10 mouse cellular contexts compared by ENCODE assay signal in the genomic region with DNA sequence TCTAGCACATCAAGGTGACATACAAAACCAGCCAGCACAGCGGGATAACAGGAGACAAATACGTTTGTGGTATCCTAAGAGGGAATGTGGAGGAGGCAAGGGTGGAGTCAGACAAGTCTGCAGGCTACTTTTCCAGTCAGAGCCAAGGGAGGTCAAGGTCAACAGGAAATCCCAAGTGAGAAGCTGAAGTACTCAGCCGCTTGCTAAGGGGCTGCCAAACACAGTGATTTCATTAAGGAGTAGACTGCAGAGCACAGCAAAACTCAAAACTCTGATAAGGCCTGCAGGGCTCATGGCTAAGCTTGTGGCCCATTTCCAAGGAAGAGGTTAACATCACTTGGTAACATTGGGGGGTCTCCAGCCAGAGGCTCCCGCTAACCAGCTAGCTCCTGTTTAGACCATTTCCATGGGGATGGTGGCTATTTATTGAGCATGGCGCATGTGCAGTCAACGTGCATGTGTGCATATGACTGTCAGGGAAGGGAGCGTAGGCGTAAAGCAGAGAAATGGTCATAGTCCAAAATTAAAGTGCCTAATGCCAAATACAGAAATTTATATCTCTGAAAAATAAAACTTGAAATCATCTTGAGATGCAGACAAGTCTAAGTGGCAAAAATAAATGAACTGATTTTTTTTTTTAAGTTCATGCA.
DNase-seq lines count a peak whose midpoint lies in the region; ATAC-seq and TF ChIP-seq lines count a peak whose summit lies in the region.
"Had no signal": no experiment of that assay in that cellular context is flagged by ENCODE, and none has a peak within 500 bp of the region (broad histone marks: within the 10 kb centered on the region; RNA-seq: fewer than 3 reads in every experiment).

No protein-coding gene starts in this region.

- H3K36me3 ChIP-seq in heart, embryonic 10.5 days = no peaks in the 10 kb centered on the region
- no peaks in the 10 kb centered on the region for H3K36me3 ChIP-seq in ES-E14 (ENCODE audit: control insufficient read depth, insufficient read depth, low read length, poor library complexity, severe bottlenecking)
- H3K36me3 ChIP-seq in heart, embryonic 12.5 days = no peaks in the 10 kb centered on the region
- H3K36me3 ChIP-seq in lung, embryonic 15.5 days = no peaks in the 10 kb centered on the region
- no peaks in the 10 kb centered on the region for H3K36me3 ChIP-seq in hindbrain, embryonic 12.5 days

- no peaks in the 10 kb centered on the region for H3K27me3 ChIP-seq in heart, embryonic 10.5 days (ENCODE audit: insufficient read depth, poor library complexity, severe bottlenecking)
- H3K27me3 ChIP-seq in heart, embryonic 12.5 days (replicated peaks) = no peaks in the 10 kb centered on the region
- no peaks in the 10 kb centered on the region for H3K27me3 ChIP-seq in lung, embryonic 15.5 days
- no peaks in the 10 kb centered on the region for H3K27me3 ChIP-seq in hindbrain, embryonic 12.5 days
- H3K27me3 ChIP-seq: CH12.LX had no signal

- no peak overlapping the region for H3K4me3 ChIP-seq in heart, embryonic 10.5 days
- no peak overlapping the region for H3K4me3 ChIP-seq in ES-E14 (ENCODE audit: insufficient read depth in 1 of 2, low read depth in 1 of 2, low read length in 2 of 2, poor library complexity in 1 of 2, severe bottlenecking in 1 of 2)
- H3K4me3 ChIP-seq in heart, embryonic 12.5 days = no peak overlapping the region
- H3K4me3 ChIP-seq in lung, embryonic 15.5 days = no peak overlapping the region
- no peak overlapping the region for H3K4me3 ChIP-seq in hindbrain, embryonic 12.5 days

- no peak overlapping the region for H3K4me2 ChIP-seq in heart, embryonic 12.5 days
- no peak overlapping the region for H3K4me2 ChIP-seq in lung, embryonic 15.5 days
- H3K4me2 ChIP-seq in hindbrain, embryonic 12.5 days (replicated peaks) = no peak overlapping the region

- in situ Hi-C loops in ES-E14 (cut with MboI; ENCODE audit: low sequenced_read_pairs in 2 of 2, unreplicated experiment in 2 of 2) = no loop called here

- peaks cover 11% of the 10 kb centered on the region for H3K4me1 ChIP-seq in heart, embryonic 10.5 days
- peaks cover 2 to 8% of the 10 kb centered on the region in 2 experiments; a peak in 3 of 4 replicates for H3K4me1 ChIP-seq in ES-E14 (ENCODE audit: control insufficient read depth in 2 of 2, insufficient read depth in 2 of 2, low read length in 2 of 2, poor library complexity in 1 of 2)
- peaks cover 14% of the 10 kb centered on the region for H3K4me1 ChIP-seq in heart, embryonic 12.5 days (replicated peaks)
- H3K4me1 ChIP-seq in lung, embryonic 15.5 days = peaks cover 9% of the 10 kb centered on the region; the same call in 1 of the 2 replicates
- no peaks in the 10 kb centered on the region for H3K4me1 ChIP-seq in hindbrain, embryonic 12.5 days

- ATAC-seq in heart, embryonic 12.5 days (ENCODE audit: insufficient number of reproducible peaks, low FRiP score) = peak; percentile 46; the same call in 1 of the 2 replicates
- peak; percentile 57 for ATAC-seq in lung, embryonic 15.5 days (ENCODE audit: borderline replicate concordance, extremely low read depth, low FRiP score, low TSS enrichment)
- no peak for ATAC-seq in monocyte, adult 5-6 weeks (replicated peaks; ENCODE audit: insufficient number of reproducible peaks, low FRiP score, low TSS enrichment, poor library complexity, severe bottlenecking)
- ATAC-seq in hindbrain, embryonic 12.5 days (ENCODE audit: low FRiP score) = no peak

- H3K27ac ChIP-seq in heart, embryonic 10.5 days = no peak overlapping the region
- H3K27ac ChIP-seq in ES-E14 (ENCODE audit: insufficient read depth, low read depth, low read length, poor library complexity, severe bottlenecking) = no peak overlapping the region; the same call in 1 of the 2 replicates
- no peak overlapping the region for H3K27ac ChIP-seq in heart, embryonic 12.5 days (ENCODE audit: poor library complexity, severe bottlenecking)
- no peak overlapping the region; the same call in 1 of the 2 replicates for H3K27ac ChIP-seq in lung, embryonic 15.5 days
- H3K27ac ChIP-seq in hindbrain, embryonic 12.5 days = no peak overlapping the region

- no peak overlapping the region for H3K9ac ChIP-seq in ES-E14 (ENCODE audit: insufficient read depth, low read depth, low read length, poor library complexity, severe bottlenecking)
- no peak overlapping the region for H3K9ac ChIP-seq in heart, embryonic 12.5 days
- no peak overlapping the region for H3K9ac ChIP-seq in lung, embryonic 15.5 days
- H3K9ac ChIP-seq in hindbrain, embryonic 12.5 days = no peak overlapping the region

- peak; percentile 97 for DNase-seq in heart, adult 11 months
- DNase-seq in heart, embryonic 10.5 days (ENCODE audit: low spot score) = no peak
- DNase-seq in ES-E14 (ENCODE audit: low read depth, low spot score) = peak; percentile 37
- DNase-seq in cerebellum, adult 9-10 months = no peak
- DNase-seq: cerebellum, postnatal 25 days had no signal

- 63% methylated on average over 8 of the region's 8 CpGs for WGBS in heart, embryonic 10.5 days
- WGBS in heart, embryonic 12.5 days = 64% methylated on average over 8 of the region's 8 CpGs
- WGBS in lung, embryonic 15.5 days = 57% methylated on average over 8 of the region's 8 CpGs
- WGBS in hindbrain, embryonic 12.5 days = 75% methylated on average over 8 of the region's 8 CpGs

- no peaks in the 10 kb centered on the region for H3K9me3 ChIP-seq in heart, embryonic 10.5 days
- no peaks in the 10 kb centered on the region for H3K9me3 ChIP-seq in ES-E14 (ENCODE audit: control insufficient read depth, insufficient read depth, low read depth, low read length)
- H3K9me3 ChIP-seq in heart, embryonic 12.5 days (replicated peaks) = no peaks in the 10 kb centered on the region
- H3K9me3 ChIP-seq in lung, embryonic 15.5 days = no peaks in the 10 kb centered on the region
- no peaks in the 10 kb centered on the region for H3K9me3 ChIP-seq in hindbrain, embryonic 12.5 days (replicated peaks)

TF ChIP-seq in ES-E14, 5 proteins besides CTCF, POLR2A, EP300 and RAD21:
- TF ChIP-seq ZC3H11A (IDR thresholded peaks at IDR 0.05; ENCODE audit: borderline replicate concordance, low read depth, low read length) (0 out of 2 replicates have a peak, but pooled peaks have one; percentile 2), HCFC1 (IDR thresholded peaks at IDR 0.05; ENCODE audit: borderline replicate concordance, insufficient read depth, low read length) (no peak), ZNF384 (IDR thresholded peaks at IDR 0.05; ENCODE audit: low read depth, low read length) (no peak), CHD2 (IDR thresholded peaks at IDR 0.05; ENCODE audit: low read depth, low read length) (no peak; the same call in 1 of the 2 replicates), MAFK (IDR thresholded peaks at IDR 0.05; ENCODE audit: insufficient read depth, low read depth, low read length) (no peak)

Comparison
In these comparisons a context has a peak if more than half of its experiments do, and no peak if none do; other contexts are left out.
1. DNase-seq: peak in heart, adult 11 months (single experiment) and ES-E14 (single experiment); none in heart, embryonic 10.5 days (single experiment) and cerebellum, adult 9-10 months (single experiment).
2. ATAC-seq: peak in heart, embryonic 12.5 days (single experiment) and lung, embryonic 15.5 days (single experiment); none in monocyte, adult 5-6 weeks (single experiment) and hindbrain, embryonic 12.5 days (single experiment).